Mouse (Mus musculus): ENCODE results near the gene Nme7.

Nme7 gene

GRCm38 (mm10) chr1:164440708-164441407 is 136.9 kb downstream of the Nme7 start:
- DNase-seq: no peak

GRCm38 (mm10) chr1:164441408-164441974 is 137.6 kb downstream of the Nme7 start:
- DNase-seq: no peak

- no peak for DNase-seq
Observed at GRCm38 (mm10) chr1:164445620-164446162, 141.8 kb downstream of the Nme7 start.

- no peak for DNase-seq
Observed at GRCm38 (mm10) chr1:164446535-164446934, 142.6 kb downstream of the Nme7 start.

GRCm38 (mm10) chr1:164447521-164447920 is 143.6 kb downstream of the Nme7 start:
- DNase-seq: no peak

- peak in 1 of 2 experiments; percentile 20 for DNase-seq
Observed at GRCm38 (mm10) chr1:164449626-164450025, 145.7 kb downstream of the Nme7 start.

GRCm38 (mm10) chr1:164450231-164450630 is 146.3 kb downstream of the Nme7 start:
- DNase-seq: no peak

GRCm38 (mm10) chr1:164450644-164451043 is 146.7 kb downstream of the Nme7 start:
- DNase-seq: no peak

- DNase-seq: no peak
Observed at GRCm38 (mm10) chr1:164451346-164451745, 147.4 kb downstream of the Nme7 start.

- DNase-seq: no peak
Observed at GRCm38 (mm10) chr1:164452580-164452979, 148.7 kb downstream of the Nme7 start.

GRCm38 (mm10) chr1:164453146-164453545 is 149.2 kb downstream of the Nme7 start:
- no peak for DNase-seq

- DNase-seq: no peak
Observed at GRCm38 (mm10) chr1:164453739-164454138, 149.8 kb downstream of the Nme7 start.

- peak; percentile 65 to 66 for DNase-seq
Observed at GRCm38 (mm10) chr1:164454747-164455400, 151.0 kb downstream of the Nme7 start.

GRCm38 (mm10) chr1:164455614-164456013 is 151.7 kb downstream of the Nme7 start:
- DNase-seq: peak; percentile 74 to 76

- peak; percentile 71 to 73 for DNase-seq
Observed at GRCm38 (mm10) chr1:164456065-164456464, 152.1 kb downstream of the Nme7 start.

- DNase-seq: peak; percentile 56 to 67
Observed at GRCm38 (mm10) chr1:164456731-164457130, 152.8 kb downstream of the Nme7 start.

GRCm38 (mm10) chr1:164457531-164458244 is 153.8 kb downstream of the Nme7 start:
- DNase-seq: peak; percentile 86 to 88

GRCm38 (mm10) chr1:164458245-164458613 is 154.3 kb downstream of the Nme7 start, which contains the start of gene Atp1b1:
Gene Atp1b1 (minus strand): TSS chr1:164458355.
- DNase-seq: peak; percentile 94 to 95

- peak in 1 of 2 experiments; percentile 71 for DNase-seq
Observed at GRCm38 (mm10) chr1:164458621-164459051, 154.7 kb downstream of the Nme7 start.

- DNase-seq: no peak
Observed at GRCm38 (mm10) chr1:164459127-164459905, 155.4 kb downstream of the Nme7 start.

GRCm38 (mm10) chr1:164460921-164461697 is 157.2 kb downstream of the Nme7 start:
- peak in 1 of 2 experiments; percentile 20 for DNase-seq
